10 mouse cellular contexts compared by ENCODE assay signal in genomic region chr11:57445237-57445962, GRCm38 (mm10).
DNase-seq lines count a peak whose midpoint lies in the region; ATAC-seq lines count a peak whose summit lies in the region.
"Had no signal": no experiment of that assay in that cellular context is flagged by ENCODE, and none has a peak within 500 bp of the region (broad histone marks: within the 10 kb centered on the region; RNA-seq: fewer than 3 reads in every experiment).

No protein-coding gene starts in this region.

- ATAC-seq in lung, embryonic 16.5 days (ENCODE audit: low read depth) = peak; percentile 74
- ATAC-seq in forebrain, embryonic 12.5 days (ENCODE audit: low FRiP score) = no peak

- H3K4me1 ChIP-seq in lung, embryonic 16.5 days (replicated peaks; ENCODE audit: control insufficient read depth, insufficient read depth, low read length) = no peaks in the 10 kb centered on the region
- H3K4me1 ChIP-seq in forebrain, embryonic 12.5 days = no peaks in the 10 kb centered on the region
- H3K4me1 ChIP-seq: midbrain, embryonic 12.5 days had no signal

- H3K36me3 ChIP-seq in lung, embryonic 16.5 days (ENCODE audit: control insufficient read depth, insufficient read depth, low read length) = no peaks in the 10 kb centered on the region
- H3K36me3 ChIP-seq in forebrain, embryonic 12.5 days (replicated peaks) = no peaks in the 10 kb centered on the region
- H3K36me3 ChIP-seq: midbrain, embryonic 12.5 days had no signal

- no peak overlapping the region for H3K4me3 ChIP-seq in lung, embryonic 16.5 days (ENCODE audit: low read length)
- no peak overlapping the region for H3K4me3 ChIP-seq in forebrain, embryonic 12.5 days (replicated peaks)
- H3K4me3 ChIP-seq: midbrain, embryonic 12.5 days had no signal

- peak; percentile 17 for DNase-seq in adrenal gland, postnatal 14 days
- DNase-seq in adrenal gland, postnatal 25 days = no peak
- DNase-seq in thymus, postnatal 14 days = peak; percentile 9
- DNase-seq in thymus, postnatal 10 days (ENCODE audit: low spot score in 2 of 2) = no peak
- peak; percentile 31 for DNase-seq in yolk sac, embryonic 10.5 days (ENCODE audit: low spot score)
- DNase-seq in layer of hippocampus, adult 11-12 months (ENCODE audit: low spot score) = no peak
- DNase-seq: adrenal gland, adult 2 months had no signal

- H3K27ac ChIP-seq in lung, embryonic 16.5 days (ENCODE audit: low read length) = peak overlapping the region; percentile 31; the same call in 1 of the 2 replicates
- no peak overlapping the region for H3K27ac ChIP-seq in forebrain, embryonic 12.5 days
- H3K27ac ChIP-seq: midbrain, embryonic 12.5 days had no signal

- H3K9ac ChIP-seq in lung, embryonic 16.5 days (ENCODE audit: low read length) = no peak overlapping the region
- H3K9ac ChIP-seq in forebrain, embryonic 12.5 days = no peak overlapping the region
- H3K9ac ChIP-seq: midbrain, embryonic 12.5 days had no signal

- H3K27me3 ChIP-seq in lung, embryonic 16.5 days (ENCODE audit: control insufficient read depth, insufficient read depth, low read depth, low read length) = no peaks in the 10 kb centered on the region
- H3K27me3 ChIP-seq in forebrain, embryonic 12.5 days = no peaks in the 10 kb centered on the region
- H3K27me3 ChIP-seq: midbrain, embryonic 12.5 days had no signal

- H3K9me3 ChIP-seq in lung, embryonic 16.5 days (ENCODE audit: control insufficient read depth, low read length) = no peaks in the 10 kb centered on the region
- no peaks in the 10 kb centered on the region for H3K9me3 ChIP-seq in forebrain, embryonic 12.5 days
- H3K9me3 ChIP-seq: midbrain, embryonic 12.5 days had no signal

- WGBS in lung, embryonic 16.5 days = 43% methylated on average over 6 of the region's 6 CpGs
- 76% methylated on average over 6 of the region's 6 CpGs for WGBS in forebrain, embryonic 12.5 days

- no peak overlapping the region for H3K4me2 ChIP-seq in lung, embryonic 16.5 days (ENCODE audit: low read depth, low read length)
- no peak overlapping the region for H3K4me2 ChIP-seq in forebrain, embryonic 12.5 days
- H3K4me2 ChIP-seq: midbrain, embryonic 12.5 days had no signal

Comparison
In these comparisons a context has a peak if more than half of its experiments do, and no peak if none do; other contexts are left out.
1. DNase-seq: peak in adrenal gland, postnatal 14 days (single experiment), thymus, postnatal 14 days (single experiment) and yolk sac, embryonic 10.5 days (single experiment); none in adrenal gland, postnatal 25 days (single experiment), thymus, postnatal 10 days (0 of 2) and layer of hippocampus, adult 11-12 months (single experiment).